Mouse (Mus musculus) layer of hippocampus, adult 11-12 months (tissue): ENCODE results near the gene Rars.

ENCODE experiments used
- DNase-seq: peaks from one replicate; pipeline ENCODE4 v3.0.0; 2022; ENCODE audit warnings: low spot score

Gene Rars

DNA sequence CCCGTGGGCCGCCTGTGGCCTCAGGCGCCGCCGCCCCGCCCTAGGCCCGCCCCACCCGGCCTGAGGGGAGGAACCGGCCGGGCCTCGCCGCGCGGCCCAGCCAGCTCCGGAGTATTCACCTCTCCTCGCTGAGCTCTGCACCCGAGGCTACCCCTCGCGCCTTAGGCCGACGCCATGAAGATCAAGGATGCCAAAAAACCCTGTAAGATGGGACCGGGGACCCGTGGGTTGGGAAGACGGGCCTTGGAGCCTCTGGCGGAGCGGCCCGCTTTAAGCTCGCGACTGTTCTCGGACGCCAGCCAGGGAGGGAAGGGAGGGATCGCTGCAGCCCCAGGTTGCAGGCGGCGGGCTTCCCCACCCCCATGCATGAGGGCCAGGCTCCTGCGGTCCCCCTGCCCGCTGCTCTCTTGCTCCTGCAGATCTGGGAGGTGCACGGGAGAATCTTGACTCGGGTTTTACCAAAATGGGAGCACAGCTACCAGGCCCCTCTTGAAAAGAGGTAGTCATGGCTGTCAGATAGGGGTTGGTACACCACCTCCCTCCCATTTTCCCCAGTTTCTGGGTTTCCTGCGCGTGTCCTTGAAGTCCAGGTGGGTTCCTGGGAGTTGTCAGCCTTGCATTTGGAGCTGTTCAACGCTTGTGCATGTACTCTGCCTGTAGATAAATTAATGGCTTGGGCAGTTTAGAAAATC is 64.4 kb downstream of the Rars start:
- DNase-seq, result peak; percentile 70

DNA sequence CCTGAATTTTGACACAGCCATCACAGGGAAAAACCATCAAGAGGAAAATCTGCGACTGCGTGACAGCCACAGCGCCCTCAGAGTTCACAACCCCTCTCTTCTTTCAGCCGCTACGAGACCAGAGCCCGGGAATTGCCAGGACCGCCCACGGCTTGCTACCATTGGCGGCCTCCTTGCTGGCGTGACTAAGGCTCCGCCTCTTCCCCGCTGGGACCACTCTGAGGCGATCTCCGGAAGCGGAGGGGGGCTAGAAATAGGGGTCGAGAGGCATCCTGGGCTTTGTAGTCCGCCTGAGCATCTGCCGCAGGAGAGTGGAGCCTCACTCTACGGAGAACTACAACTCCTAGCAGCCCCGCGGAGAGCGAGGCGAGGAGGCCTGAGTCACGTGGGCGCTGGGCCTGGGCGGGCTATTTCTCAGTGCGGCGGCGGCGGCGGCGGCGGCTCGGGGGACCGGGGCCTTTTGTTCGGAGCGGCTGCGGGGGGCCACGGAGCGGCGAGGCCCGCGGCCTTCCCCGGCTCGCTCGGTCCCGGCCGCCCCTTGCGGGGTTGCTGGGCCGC is 65.0 kb downstream of the Rars start, which contains the start of gene Pank3:
TSS of gene Pank3 (plus strand) at position 297 of the 558 bp plus-strand sequence.
- DNase-seq, result peak; percentile 98

- DNase-seq, result no peak
Measured at GRCm38 (mm10) chr11:35766845-35767244, 67.5 kb downstream of the Rars start.

DNA sequence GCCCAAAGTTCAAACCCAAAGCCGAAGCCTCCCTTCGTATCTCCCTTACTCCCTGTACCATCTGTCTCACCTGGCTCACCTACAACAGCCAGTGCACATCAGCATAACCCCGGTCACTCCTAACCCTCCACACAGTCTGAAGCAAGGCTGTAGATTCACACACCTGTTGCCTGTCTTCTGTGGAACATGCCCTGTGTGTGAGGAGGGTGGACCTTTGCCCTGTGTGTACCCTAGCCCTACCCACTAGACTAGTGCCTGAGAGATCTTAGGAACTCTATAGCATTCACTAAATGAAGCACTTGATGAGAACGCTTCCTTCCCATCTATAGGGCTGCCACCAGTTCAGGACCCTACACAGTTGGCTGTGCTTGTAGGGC is 73.7 kb downstream of the Rars start:
- DNase-seq, result no peak

GRCm38 (mm10) chr11:35760001-35760626 is 74.2 kb downstream of the Rars start:
- DNase-seq, result no peak
